Mouse (Mus musculus) liver, embryonic 13.5 days (tissue): Measurements from ENCODE around the gene Cby3. TPM values are rescaled to one million over a fixed set of nuclear protein-coding genes. Genes with fewer than 3 reads are reported as not detected.
"Not testable (repeated sequence)": the region's sequence is repeated elsewhere in the genome, so short reads cannot be mapped to it uniquely, and the experiment has no call there.

ENCODE experiments used
- ATAC-seq: fragments of 200-750 bp; cut with Nextera tagmentation; 2 replicates; pipeline ENCODE4 v1.8.0; 2017; ENCODE audit warnings: low read depth, mild to moderate bottlenecking, moderate number of reproducible peaks, moderate library complexity
- DNase-seq: peaks from one replicate; pipeline ENCODE4 v3.0.0; 2022
- H3K27ac ChIP-seq: fragments of 300-500 bp; sonication (generic); 2 replicates; pipeline ENCODE4 v1.5.1; 2015; ENCODE audit warnings: moderate library complexity, mild to moderate bottlenecking, inconsistent platforms
- H3K27me3 ChIP-seq: fragments of 300-500 bp; sonication (generic); 2 replicates; pipeline ENCODE4 v1.6.1; 2015; ENCODE audit warnings: mild to moderate bottlenecking, inconsistent platforms
- H3K36me3 ChIP-seq: fragments of 300-500 bp; sonication (generic); 2 replicates; pipeline ENCODE4 v1.6.1; 2015; ENCODE audit warnings: mild to moderate bottlenecking, inconsistent platforms
- H3K4me1 ChIP-seq: fragments of 300-500 bp; sonication (generic); replicated peaks from 2 replicates; pipeline ENCODE4 v1.6.1; 2015; ENCODE audit warnings: inconsistent platforms
- H3K4me2 ChIP-seq: fragments of 300-500 bp; sonication (generic); 2 replicates; pipeline ENCODE4 v1.6.1; 2015; ENCODE audit warnings: inconsistent platforms, mild to moderate bottlenecking, moderate library complexity
- H3K4me3 ChIP-seq: fragments of 300-500 bp; sonication (generic); replicated peaks from 2 replicates; pipeline ENCODE4 v1.5.1; 2015; ENCODE audit warnings: mild to moderate bottlenecking, inconsistent platforms
- H3K9ac ChIP-seq: fragments of 300-500 bp; sonication (generic); 2 replicates; pipeline ENCODE4 v1.6.1; 2015; ENCODE audit warnings: mild to moderate bottlenecking, inconsistent platforms
- H3K9me3 ChIP-seq: fragments of 300-500 bp; sonication (generic); replicated peaks from 2 replicates; pipeline ENCODE4 v1.6.1; 2016; ENCODE audit warnings: inconsistent platforms
- WGBS: fragments of 180-500 bp; shearing (Covaris S2); methylation state at CpG from one replicate; pipeline ENCODE4 v1.1.7; 2015; ENCODE audit not compliant: insufficient replicate concordance; 5-methylcytosine and 5-hydroxymethylcytosine counted together
- polyA plus RNA-seq: library from polyadenylated mRNA; unstranded; fragments of >200 nt; fragmentation: Nextera tagmentation; extraction: Ambion mirVana; gene quantifications from 2 replicates; pipeline ENCODE4 v1.2.1, GENCODE M21; 2015

Gene Cby3
- not detected in 2 replicates for polyA plus RNA-seq

DNA sequence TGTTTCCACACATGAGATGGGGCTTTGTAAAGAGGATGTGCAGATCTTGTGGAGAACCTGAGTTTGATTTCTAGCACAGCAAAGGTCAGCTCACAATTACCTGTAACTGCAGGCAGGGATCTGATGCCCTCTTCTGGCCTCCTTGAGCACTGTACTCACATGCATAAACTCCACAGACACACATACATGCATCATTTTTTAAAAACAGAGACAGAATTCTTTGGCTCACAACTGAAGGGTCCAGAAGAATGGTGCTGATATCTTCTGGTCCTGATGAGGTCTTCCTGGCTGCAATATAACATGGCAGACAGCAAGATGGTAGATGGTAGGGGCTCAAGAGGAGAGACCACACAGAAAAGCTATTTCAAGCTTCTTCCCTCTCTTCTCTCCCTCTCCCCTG, at the start of gene Cby3:
TSS of gene Cby3 (plus strand) at position 301 of the 400 bp plus-strand sequence.
- no peak for ATAC-seq
- H3K27ac ChIP-seq, result peak within 1 kb of the TSS; percentile 31; the same call in 1 of the 2 replicates
- peaks cover 19% of the 10 kb centered on the region for H3K27me3 ChIP-seq
- no peaks in the 10 kb centered on the region for H3K9me3 ChIP-seq
- no peak for DNase-seq
- H3K9ac ChIP-seq, result no peak within 1 kb of the TSS
- no peak within 1 kb of the TSS for H3K4me3 ChIP-seq
- no peaks in the 10 kb centered on the region for H3K36me3 ChIP-seq
- H3K4me1 ChIP-seq, result peaks cover 14% of the 10 kb centered on the region
- no peak within 1 kb of the TSS for H3K4me2 ChIP-seq

DNA sequence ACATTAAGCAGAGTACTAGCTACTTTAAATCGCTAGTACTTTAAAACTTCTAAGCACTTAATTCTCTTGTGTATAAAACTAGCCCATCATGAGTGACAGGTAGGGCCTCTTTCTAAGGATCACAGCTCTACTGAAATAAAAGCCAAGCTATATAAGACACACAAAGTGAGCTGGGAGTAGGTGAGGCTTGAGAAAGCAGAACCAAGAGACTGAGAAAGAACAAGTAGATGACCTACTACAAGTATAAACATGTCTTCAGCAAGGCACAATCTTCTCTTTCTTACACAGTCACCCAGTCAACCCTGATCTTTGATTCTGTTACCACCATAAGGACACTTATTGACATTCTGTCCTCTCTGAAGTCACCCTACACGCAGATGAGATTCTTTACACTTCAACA, 41.5 kb upstream of the Cby3 start:
- WGBS, result 88% methylated on average over 2 of the region's 2 CpGs
- no peak overlapping the region for H3K4me2 ChIP-seq
- H3K27ac ChIP-seq, result no peak overlapping the region
- peaks cover 64% of the 10 kb centered on the region for H3K36me3 ChIP-seq
- DNase-seq, result no peak
- H3K9me3 ChIP-seq, result no peaks in the 10 kb centered on the region
- peaks cover 20% of the 10 kb centered on the region for H3K4me1 ChIP-seq
- no peak overlapping the region for H3K4me3 ChIP-seq
- no peak overlapping the region for H3K9ac ChIP-seq
- H3K27me3 ChIP-seq, result no peaks in the 10 kb centered on the region
- no peak for ATAC-seq

DNA sequence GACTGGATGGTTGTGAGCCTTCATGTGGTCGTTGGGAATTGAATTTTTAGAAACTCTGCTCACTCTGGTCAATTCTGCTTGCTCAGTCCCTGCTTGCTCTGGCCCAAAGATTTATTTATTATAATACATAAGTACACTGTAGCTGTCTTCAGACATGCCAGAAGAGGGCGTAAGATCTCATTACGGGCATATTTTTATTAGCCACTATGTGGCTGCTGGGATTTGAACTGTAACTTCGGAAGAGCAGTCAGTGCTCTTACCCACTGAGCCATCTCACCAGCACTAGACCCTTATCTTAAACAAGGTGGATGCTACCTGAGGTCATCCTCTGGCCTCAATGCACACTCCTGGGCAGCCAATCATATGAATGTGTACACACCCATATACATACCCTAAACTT, 34.9 kb upstream of the Cby3 start:
- WGBS, result 68% methylated on average over 4 of the region's 4 CpGs
- ATAC-seq, H3K4me2 ChIP-seq, H3K4me3 ChIP-seq, H3K9me3 ChIP-seq, DNase-seq, H3K27ac ChIP-seq, H3K27me3 ChIP-seq, H3K9ac ChIP-seq: not testable (repeated sequence)
- Histone ChIP-seq H3K4me1 (peaks cover 62% of the 10 kb centered on the region), H3K36me3 (peaks cover 26% of the 10 kb centered on the region)

DNA sequence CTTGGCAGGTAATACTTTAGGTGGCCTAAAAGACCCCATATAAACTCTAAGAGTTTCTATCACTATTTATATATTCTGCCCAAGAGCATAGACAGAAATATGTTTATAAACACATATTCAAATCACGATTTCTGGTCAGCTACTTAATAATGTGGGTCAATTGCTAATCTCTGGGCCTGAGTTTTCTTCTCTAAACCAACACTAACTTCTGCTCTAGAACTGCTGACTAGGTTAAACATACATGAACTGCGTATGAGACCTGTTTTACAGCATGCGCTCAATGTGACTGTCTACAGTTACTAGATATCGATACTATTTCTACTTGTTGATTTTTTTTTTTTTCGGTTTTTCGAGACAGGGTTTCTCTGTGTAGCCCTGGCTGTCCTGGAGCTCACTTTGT, 33.0 kb upstream of the Cby3 start:
- Histone ChIP-seq H3K27me3 (no peaks in the 10 kb centered on the region), H3K9me3 (no peaks in the 10 kb centered on the region), H3K4me3 (no peak overlapping the region), H3K9ac (no peak overlapping the region), H3K27ac (no peak overlapping the region), H3K4me2 (no peak overlapping the region), H3K36me3 (peaks cover 26% of the 10 kb centered on the region), H3K4me1 (peaks cover 56% of the 10 kb centered on the region)
- DNase-seq, result no peak
- WGBS, result 87% methylated on average over 6 of the region's 6 CpGs
- ATAC-seq, result no peak

DNA sequence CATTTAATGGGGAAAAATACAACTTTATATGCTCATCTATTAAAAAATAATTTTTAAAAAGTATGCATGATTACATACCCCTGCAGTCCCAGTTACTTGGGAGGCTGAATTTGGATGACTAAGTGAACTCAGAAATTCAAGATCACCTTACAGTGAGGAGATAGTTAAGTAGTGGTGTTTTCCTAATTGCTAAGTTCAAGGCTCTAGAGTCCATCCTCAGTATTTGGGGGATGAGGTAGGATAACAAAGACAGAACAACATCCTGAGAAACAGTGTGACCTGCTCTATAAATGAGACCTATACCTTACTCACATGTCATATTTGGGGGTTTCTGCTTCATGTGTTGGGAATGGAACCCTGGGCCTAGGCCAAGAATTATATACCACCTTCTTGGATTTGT, 31.9 kb upstream of the Cby3 start:
- H3K9me3 ChIP-seq, result no peaks in the 10 kb centered on the region
- H3K4me3 ChIP-seq, result peak overlapping the region; percentile 93
- ATAC-seq, result no peak
- no peak for DNase-seq
- no peaks in the 10 kb centered on the region for H3K27me3 ChIP-seq
- H3K4me2 ChIP-seq, result peak overlapping the region; percentile 91
- peak overlapping the region; percentile 96 for H3K9ac ChIP-seq
- H3K4me1 ChIP-seq, result peaks cover 63% of the 10 kb centered on the region
- H3K36me3 ChIP-seq, result peaks cover 22% of the 10 kb centered on the region
- peak overlapping the region; percentile 58; the same call in 1 of the 2 replicates for H3K27ac ChIP-seq

DNA sequence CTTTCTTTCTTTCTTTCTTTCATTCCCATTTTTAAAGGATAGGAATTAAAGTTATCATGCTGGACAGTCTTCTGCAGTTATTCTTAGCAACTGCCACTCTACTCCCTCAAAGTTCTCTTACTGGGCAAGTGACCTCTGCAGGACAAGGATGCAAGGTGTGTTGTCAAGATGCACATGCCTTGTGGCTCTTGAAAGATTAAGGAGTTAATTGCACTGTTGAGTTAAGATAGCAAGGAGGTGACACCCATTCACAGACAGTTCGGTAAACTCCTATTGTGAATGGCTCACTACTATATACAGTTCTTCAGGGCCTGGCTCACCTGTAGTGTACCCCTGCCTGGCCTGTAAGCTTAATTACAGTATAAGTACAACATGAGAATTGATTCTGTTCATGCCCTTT, 30.4 kb upstream of the Cby3 start:
- Histone ChIP-seq H3K36me3 (peaks cover 12% of the 10 kb centered on the region), H3K9me3 (no peaks in the 10 kb centered on the region), H3K27me3 (no peaks in the 10 kb centered on the region), H3K9ac (peak overlapping the region; percentile 96), H3K4me3 (peak overlapping the region; percentile 93), H3K4me1 (peaks cover 70% of the 10 kb centered on the region), H3K27ac (peak overlapping the region; percentile 90), H3K4me2 (peak overlapping the region; percentile 91)
- DNase-seq, result peak; percentile 53
- ATAC-seq, result peak; percentile 53
- WGBS, result 8% methylated on average over 1 of the region's 1 CpGs

DNA sequence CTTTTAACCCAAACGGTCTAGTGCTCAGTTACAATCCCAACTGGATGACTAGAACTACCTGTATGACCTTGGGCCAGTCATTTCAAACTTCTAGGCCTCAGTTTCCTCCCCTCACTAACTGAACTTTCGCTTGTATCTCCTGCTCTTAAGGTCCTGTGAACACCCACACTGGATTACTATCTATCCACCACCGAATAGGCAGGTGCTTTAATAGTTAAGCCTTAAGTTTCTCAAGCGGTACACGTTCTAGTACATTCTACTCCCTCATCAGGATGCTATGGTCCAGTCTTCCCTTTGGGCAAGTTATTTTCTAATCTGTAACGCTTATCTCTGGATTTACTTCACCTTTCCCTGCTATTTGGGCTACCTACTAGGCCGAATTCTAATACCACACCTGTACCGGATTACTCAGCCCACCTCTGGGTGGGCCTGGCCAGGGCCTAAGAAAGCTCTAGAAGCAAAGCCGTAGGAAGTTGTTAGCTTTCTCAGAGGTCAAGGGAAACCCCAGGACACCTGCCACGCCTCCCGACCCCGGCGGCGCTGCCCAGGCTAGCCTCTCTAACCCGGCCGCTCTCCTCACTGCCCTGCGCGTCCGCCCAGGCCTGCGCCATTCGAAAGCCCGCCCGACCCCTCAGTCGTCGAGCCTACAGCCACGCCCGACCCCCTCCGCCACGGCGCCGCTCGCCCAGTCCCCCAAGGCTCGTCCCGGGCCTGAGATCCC, 29.4 kb upstream of the Cby3 start:
- WGBS, result under 1% methylated on average over 34 of the region's 34 CpGs
- Histone ChIP-seq H3K4me1 (peaks cover 64% of the 10 kb centered on the region), H3K4me3 (peak overlapping the region; percentile 93), H3K9me3 (no peaks in the 10 kb centered on the region), H3K9ac (peak overlapping the region; percentile 96), H3K4me2 (peak overlapping the region; percentile 91), H3K27me3 (no peaks in the 10 kb centered on the region), H3K27ac (peak overlapping the region; percentile 90), H3K36me3 (peaks cover 1% of the 10 kb centered on the region)
- DNase-seq (peak; percentile 13), ATAC-seq (peak; percentile 41)

DNA sequence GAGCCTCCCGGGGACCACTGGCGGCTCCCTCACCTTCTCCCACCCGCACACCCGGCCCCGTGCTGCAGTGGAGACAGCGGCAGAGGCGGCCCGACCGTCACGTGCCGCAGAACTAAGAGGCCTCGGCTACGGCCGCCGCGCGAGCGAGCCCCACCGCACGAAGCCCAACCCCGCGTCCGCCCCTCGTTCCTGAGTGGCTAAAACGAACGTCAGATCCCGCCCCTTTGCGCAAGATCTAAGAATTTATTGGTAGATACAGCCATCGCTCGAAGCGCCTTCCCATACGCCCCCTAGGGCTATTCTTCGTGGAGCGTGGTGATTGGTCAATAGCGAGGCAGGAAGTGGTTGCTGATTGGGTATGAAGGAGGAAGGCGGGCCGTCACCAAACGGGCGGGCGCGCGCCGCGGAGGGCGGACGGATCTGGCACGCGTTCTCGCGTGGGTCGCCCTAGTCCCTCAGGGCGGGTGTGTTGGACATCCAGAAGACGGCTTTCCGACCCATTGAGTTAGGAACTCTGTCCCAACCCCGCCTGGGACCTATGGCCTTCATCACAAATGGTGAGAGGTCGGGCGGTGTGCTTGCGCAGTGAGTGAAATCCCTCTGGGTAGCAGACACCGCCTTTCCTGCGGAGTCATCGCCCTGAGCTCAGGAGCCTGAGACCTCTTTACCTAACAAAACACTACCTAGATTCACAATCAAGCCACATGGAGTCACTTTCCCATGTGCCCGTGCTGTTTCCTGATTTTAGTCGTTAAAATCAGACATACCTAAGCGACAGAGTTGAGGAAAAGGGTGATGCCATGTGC, 28.6 kb upstream of the Cby3 start, which contains the start of gene Canx:
TSS of gene Canx (minus strand) at position 178 of the 806 bp plus-strand sequence.
- no peaks in the 10 kb centered on the region for H3K9me3 ChIP-seq
- WGBS, result under 1% methylated on average over 64 of the region's 64 CpGs
- no peaks in the 10 kb centered on the region for H3K36me3 ChIP-seq
- ATAC-seq, result peak; percentile 92
- H3K27me3 ChIP-seq, result no peaks in the 10 kb centered on the region
- H3K4me2 ChIP-seq, result peak within 1 kb of the TSS; percentile 91
- peaks cover 58% of the 10 kb centered on the region for H3K4me1 ChIP-seq
- H3K9ac ChIP-seq, result peak within 1 kb of the TSS; percentile 96
- peak within 1 kb of the TSS; percentile 90 for H3K27ac ChIP-seq
- peak; percentile 97 for DNase-seq
- peak within 1 kb of the TSS; percentile 93 for H3K4me3 ChIP-seq

DNA sequence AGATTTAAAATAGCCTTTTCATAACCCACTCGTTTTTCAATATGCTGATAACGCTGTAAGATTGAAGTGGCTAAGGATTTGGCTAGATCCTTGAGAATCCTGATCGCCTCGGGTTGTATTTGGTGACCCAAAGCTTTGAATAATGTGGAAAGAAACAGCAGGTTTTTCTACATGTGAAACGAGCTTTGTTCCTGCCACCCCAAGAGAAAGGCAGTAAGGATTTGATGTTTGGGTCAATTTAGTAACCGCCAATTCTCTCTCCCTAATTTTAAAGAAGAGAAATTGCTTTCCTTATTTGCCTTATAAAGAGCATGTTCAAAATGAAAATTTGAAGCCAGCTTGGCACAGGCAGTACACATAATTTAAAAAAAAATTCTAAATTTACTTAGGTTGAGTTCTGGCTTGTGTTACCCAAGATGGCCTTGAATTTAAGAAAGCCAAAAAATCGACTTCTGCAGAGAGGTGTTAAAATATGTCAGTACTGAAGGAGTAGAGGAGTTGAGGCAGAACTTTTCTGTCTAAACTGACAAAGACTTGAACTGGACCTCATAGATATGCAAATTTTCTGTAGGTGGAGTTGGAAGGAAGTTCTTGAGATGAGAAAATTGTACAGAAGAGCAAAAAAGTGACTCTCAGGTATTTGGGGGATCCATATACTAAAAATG, 27.8 kb upstream of the Cby3 start:
- H3K4me3 ChIP-seq, result peak overlapping the region; percentile 93
- H3K4me1 ChIP-seq, result peaks cover 52% of the 10 kb centered on the region

DNA sequence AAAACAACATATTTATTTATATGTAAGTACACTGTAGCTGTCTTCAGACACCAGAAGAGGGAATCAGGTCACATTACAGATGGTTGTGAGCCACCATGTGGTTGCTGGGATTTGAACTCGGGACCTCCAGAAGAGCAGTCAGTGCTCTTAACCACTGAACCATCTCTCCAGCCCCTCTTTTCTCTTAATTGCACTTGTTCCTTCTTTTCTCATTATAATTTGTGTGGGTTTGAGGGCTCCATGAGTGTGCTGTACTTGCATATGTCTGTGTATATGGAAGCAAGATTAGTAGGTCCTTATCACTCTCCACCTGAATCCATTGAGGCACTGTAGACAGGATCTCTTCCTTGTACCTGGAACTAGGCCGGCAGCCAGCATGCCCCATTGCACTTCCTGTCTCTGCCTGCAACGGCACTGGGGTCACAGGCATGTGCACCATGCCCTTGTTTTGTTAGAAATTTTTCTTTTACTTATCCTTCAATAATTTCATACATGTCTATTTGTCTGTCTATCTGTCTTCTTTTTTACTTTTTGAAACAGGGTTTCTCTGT, 26.1 kb upstream of the Cby3 start:
- Histone ChIP-seq H3K9ac (no peak overlapping the region), H3K27ac (no peak overlapping the region), H3K4me3 (no peak overlapping the region), H3K36me3 (no peaks in the 10 kb centered on the region), H3K27me3 (no peaks in the 10 kb centered on the region), H3K4me1 (peaks cover 35% of the 10 kb centered on the region), H3K9me3 (no peaks in the 10 kb centered on the region), H3K4me2 (no peak overlapping the region)
- DNase-seq (no peak), ATAC-seq (no peak)
- 55% methylated on average over 3 of the region's 3 CpGs for WGBS

More for the DNA sequence above, 27.8 kb upstream of the Cby3 start:
- Histone ChIP-seq H3K9me3 (no peaks in the 10 kb centered on the region), H3K9ac (peak overlapping the region; percentile 73), H3K27ac (peak overlapping the region; percentile 84), H3K36me3 (no peaks in the 10 kb centered on the region), H3K4me2 (peak overlapping the region; percentile 75), H3K27me3 (no peaks in the 10 kb centered on the region)
- ATAC-seq (no peak), DNase-seq (no peak)
- WGBS, result 3% methylated on average over 7 of the region's 7 CpGs

DNA sequence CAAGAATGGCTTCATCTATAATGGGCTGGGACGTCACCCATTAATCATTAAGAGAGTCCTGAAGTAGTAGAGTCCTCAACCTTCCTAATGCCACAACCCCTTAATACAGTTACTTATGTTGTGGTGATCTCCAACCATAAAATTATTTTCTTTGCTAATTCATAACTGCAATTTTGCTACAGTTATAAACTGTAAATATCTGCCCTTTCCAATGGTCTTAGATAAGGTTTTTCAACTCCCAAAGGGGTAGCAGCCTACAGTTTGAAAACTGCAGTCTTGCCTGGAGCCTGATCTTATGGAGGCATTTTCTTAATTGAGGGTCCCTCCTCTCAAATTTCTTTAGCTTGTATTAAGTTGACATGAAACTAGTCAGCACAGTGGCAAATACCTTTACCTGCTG, 24.9 kb upstream of the Cby3 start:
- no peaks in the 10 kb centered on the region for H3K36me3 ChIP-seq
- no peak for DNase-seq
- no peak for ATAC-seq
- no peaks in the 10 kb centered on the region for H3K9me3 ChIP-seq
- peaks cover 23% of the 10 kb centered on the region for H3K4me1 ChIP-seq
- H3K27me3 ChIP-seq, result no peaks in the 10 kb centered on the region
- 86% methylated on average over 1 of the region's 1 CpGs for WGBS
- H3K4me3 ChIP-seq, result no peak overlapping the region
- no peak overlapping the region for H3K4me2 ChIP-seq
- H3K27ac ChIP-seq, result no peak overlapping the region
- H3K9ac ChIP-seq, result no peak overlapping the region
